Mouse (Mus musculus): Measurements from ENCODE around the gene Tmpo.

GRCm38 (mm10) chr10:91162077-91162476 is 19.0 kb downstream of the Tmpo start:
- TF ChIP-seq POLR2A (IDR thresholded peaks at IDR 0.05; ENCODE audit: borderline replicate concordance, insufficient read depth, low read length) (no peak), CTCF (IDR thresholded peaks at IDR 0.05; ENCODE audit: borderline replicate concordance, insufficient read depth, low read depth, low read length) (no peak)

Data from cerebellum, adult 2 months (tissue).